Mouse (Mus musculus) lung, adult 2 months (tissue): Measurements from ENCODE around the gene AI593442.

Source experiments
- CTCF ChIP-seq: fragments of 200-500 bp; IDR thresholded peaks from 2 replicates; pipeline ENCODE4 v1.5.1; 2011; ENCODE audit warnings: mild to moderate bottlenecking, low read length, control low read depth; ENCODE audit not compliant: insufficient read depth
- POLR2A ChIP-seq: fragments of 200-500 bp; IDR thresholded peaks from 2 replicates; pipeline ENCODE4 v1.6.1; 2011; ENCODE audit warnings: low read depth, mild to moderate bottlenecking, control low read depth, low read length, borderline replicate concordance; ENCODE audit errors: extremely low read depth

DNA sequence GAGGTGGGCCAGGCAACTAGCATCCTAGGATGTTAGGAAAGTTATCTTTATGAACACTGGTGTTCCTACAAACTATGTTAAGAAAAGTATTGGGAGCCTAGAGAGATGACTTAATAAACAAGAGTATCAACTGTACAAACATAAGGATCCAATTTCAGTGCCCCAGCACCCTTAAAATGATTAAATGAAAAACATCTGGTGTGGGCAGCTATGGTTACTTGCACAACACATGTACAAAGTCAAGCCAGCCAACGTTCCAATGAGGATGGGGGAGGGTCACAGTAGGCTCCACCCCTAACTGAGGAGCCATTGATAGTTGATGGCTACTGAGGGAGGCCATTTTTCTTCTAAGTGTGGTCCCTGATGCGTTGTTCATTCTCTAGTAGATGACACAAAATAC is 43.6 kb downstream of the AI593442 start:
- TF ChIP-seq POLR2A, result no peak
- no peak for TF ChIP-seq CTCF
